Mouse (Mus musculus): Measurements from ENCODE around the gene Cep162. TPM values are rescaled to one million over a fixed set of nuclear protein-coding genes. Genes with fewer than 3 reads are reported as not detected.
A peak's percentile ranks its signal among the peaks of the same experiment; 100 is the strongest.

The Cep162 gene
- total RNA-seq, 2 experiments from 2014 or later, result 3.8 to 7.2 TPM

DNA sequence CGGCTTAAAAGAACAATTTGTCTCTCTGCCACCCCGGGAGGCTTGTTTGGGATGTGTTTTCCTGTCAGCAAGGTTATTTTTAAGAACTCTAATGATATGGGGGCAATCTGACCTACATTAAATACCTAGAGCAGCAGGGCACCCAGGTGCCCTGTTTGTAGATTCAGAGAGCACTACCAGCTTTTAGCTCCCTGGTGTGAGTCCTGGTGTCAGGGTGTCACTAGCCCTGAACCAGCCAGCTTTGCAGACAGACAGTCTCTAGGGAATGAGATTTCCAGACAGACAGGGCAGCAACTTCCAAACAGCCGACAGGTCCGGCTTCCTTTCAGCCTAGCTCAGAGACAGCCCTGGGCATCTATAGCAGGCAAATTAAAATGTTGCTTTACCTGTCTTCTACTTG lies 92.8 kb downstream of the Cep162 start:
- DNase-seq, result no peak

DNA sequence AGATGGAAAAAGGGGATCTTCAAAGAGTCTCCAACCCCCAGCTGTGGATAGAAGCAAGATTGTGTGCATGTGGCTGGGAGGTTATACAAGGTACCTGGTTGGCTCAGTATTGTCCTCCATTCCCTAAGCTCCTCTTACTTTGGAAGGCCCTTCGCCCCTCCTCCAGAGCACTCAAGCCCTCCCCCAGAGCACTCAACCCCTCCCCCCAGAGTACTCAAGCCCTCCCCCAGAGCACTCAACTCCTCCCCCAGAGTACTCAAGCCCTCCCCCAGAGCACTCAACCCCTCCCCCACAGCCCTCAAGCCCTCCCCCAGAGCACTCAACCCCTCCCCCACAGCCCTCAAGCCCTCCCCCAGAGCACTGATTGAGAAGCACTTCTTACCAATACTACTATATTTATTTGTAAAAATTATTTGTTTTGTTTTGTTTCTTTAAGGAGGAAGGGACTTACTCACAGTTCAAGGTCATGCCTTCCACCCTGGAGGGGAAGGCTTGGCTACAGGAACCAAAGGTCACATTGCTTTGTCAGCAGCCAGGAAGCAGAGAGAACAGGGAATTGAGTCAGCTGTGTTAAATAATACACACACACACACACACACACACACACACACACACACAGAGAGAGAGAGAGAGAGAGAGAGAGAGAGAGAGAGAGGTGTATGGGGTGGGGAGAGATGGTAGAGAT lies 102.6 kb downstream of the Cep162 start:
- DNase-seq, result no peak

DNA sequence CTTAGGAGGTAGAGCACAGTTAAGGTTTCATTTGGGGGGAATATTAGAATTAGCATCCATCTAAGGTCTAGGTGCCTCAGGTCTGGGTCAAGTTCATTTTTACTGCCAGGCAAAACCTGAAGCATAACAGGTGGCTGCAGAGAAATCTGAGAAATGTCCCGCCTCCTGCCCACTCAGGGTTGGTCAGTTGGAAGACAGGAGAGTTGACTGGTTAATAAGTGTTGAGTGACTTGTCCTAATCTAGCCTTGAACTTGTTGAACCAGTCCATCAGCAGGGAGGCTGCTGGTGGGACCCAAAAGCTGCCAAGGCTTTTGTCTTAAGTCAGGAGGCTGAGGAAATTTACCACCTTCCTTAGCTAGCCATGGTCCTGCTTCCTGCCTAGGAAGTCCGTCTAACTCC lies 107.4 kb downstream of the Cep162 start:
- no peak for DNase-seq

DNA sequence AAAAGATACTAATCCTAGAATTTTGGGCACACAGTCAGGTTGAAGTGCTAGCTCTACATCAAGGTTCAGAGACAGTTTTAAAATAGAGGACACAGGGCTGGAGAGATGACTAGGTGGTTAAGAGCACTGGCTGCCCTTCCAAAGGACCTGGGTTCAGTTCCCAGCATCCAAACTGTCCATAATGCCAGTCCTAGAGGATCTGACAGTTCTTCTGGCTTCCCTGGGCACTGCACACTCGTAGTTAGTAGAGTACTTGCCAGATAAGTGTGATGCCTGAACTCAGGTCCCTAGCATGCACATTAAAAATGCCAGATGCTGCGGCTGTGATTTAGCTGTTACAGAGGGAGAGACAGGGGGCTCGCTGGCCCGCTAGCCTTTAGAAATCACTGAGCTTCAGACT lies 108.9 kb downstream of the Cep162 start:
- DNase-seq, result no peak

DNA sequence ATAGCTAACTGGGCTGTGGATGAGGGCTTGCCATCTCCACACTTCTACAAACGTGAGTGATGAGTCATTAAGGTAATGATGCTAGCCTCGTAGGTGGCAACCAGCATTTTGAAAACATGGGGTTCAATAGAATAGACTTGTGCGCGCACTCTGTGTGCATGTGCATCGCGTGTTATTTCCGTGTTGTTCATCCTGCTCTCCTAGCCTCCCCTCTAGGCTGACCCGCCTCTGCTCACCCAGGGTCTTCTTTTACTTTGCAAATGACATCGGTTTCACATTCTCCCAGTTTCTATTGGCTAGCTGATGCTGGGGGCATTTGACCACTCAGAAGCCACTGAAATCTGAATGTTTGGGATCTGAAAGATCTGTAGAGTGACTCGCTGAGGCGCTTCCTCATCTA lies 109.7 kb downstream of the Cep162 start:
- DNase-seq, result no peak

DNA sequence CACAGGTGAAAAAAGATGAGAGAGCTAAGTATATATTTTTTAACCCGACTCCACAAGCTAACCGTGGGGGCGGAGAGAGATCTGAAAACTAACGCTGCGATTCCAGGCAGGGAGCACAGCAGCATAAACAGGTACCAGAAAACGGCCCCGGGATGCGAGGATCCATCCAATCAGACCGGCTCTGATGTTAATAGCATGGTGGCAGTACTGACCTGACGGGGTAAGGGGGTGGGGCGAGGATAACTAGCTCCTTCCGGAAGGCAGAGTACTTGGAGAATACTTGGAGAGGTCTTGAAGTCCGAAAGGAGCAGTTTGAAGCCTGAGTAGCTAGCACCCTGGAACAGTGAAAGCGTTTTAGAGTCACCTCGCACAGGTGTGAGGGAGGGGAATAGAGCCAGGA lies 110.2 kb downstream of the Cep162 start:
- no peak for DNase-seq

DNA sequence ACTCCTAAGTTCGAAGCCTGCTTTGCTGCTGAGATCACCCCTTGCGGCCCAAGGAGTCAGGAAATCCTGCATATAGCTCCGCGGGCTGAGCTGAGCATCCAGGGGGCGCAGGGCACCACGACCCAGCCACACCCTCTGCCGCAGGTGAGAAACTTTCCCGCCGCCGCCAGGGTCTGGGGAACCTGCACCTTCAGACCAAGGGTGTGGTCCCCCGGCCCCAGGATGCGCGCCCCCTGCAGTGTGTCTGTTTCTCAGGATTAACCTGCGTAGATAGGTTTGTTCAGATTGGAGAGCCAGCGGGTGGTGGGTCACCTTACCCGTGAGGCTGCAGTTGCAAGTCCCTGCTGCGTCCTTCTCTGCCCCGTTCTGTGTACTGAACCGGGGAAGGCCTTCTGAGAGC lies 110.8 kb downstream of the Cep162 start:
- peak; percentile 24 for DNase-seq

DNA sequence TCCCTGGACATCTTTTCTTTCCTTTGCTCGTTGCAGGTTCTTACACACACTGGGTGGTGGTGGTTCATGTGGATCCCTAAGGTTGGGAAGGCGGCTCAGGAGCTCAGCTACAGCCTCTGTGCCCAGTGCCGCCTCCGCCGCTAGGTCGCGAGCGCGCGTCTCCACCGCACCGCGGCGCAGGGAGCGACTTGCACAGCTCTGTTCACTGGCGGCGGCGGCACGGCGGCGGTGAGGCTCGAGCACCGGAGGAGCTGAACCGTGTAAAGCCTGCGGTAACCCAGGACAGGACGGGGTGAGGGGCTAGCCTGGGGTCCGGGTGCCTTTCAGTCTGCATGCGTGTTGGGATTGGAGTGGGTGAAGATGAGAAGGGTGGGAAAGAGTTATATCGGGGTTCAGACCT lies 111.2 kb downstream of the Cep162 start, which contains the start of gene Mrap2:
Mrap2 (plus strand) TSS at position 201 of the 400 bp plus-strand sequence.
- peak; percentile 83 for DNase-seq

DNA sequence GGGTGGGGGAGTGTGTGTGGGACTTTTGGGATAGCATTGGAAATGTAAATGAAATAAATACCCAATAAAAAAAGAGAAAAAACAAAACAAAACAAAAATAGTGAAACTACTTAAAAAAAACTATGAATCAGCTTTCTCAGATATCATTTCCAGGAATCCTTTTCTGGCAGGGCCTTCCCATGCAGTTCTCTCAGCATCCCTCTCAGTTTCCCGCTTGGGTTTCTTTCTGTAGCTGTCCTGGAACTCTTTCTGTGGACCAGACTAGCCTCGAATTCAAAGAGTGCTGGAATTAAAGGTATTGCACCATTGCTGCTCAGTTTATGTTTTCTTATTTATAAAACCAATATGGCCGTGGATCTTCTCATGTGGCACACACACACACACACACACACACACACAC lies 112.3 kb downstream of the Cep162 start:
- no peak for DNase-seq

Other genes with a start within 250 kb of the Cep162 start
- under 1 TPM; 0.45 to 0.70 TPM for gene Ripply2, start 240.0 kb downstream of the Cep162 start, total RNA-seq (2021)
- gene Cyb5r4, start 233.5 kb downstream of the Cep162 start, total RNA-seq (2021), result 10 to 100 TPM; 31.7 to 35.9 TPM
- 1 to 10 TPM; 2.4 to 2.7 TPM for gene Mrap2, start 111.2 kb downstream of the Cep162 start, total RNA-seq (2021)

Data from adrenal gland, postnatal 10 days (tissue).